Mouse (Mus musculus): ENCODE measurements around the gene Plxna4. TPM values are rescaled to one million over a fixed set of nuclear protein-coding genes. Genes with fewer than 3 reads are reported as not detected.

Plxna4 gene
- total RNA-seq (2012; rRNA removed) (not detected in 2 replicates), total RNA-seq (2014; rRNA removed) (not detected in 2 replicates), polyA plus RNA-seq (2012; ENCODE audit: insufficient read length, low read depth) (not detected in 2 replicates)

GRCm38 (mm10) chr6:32588056-32588671, at the start of gene Plxna4:
Gene Plxna4 (minus strand): TSS chr6:32588192.
- TF ChIP-seq CTCF (conservative IDR thresholded peaks at IDR 0.05 in 1 of 2, IDR thresholded peaks at IDR 0.05 in 1 of 2; ENCODE audit: low read depth in 2 of 2, low read length in 2 of 2) (no peak), ZNF384 (IDR thresholded peaks at IDR 0.05; ENCODE audit: low read depth, low read length) (no peak), KAT2A (IDR thresholded peaks at IDR 0.05; ENCODE audit: insufficient replicate concordance, low read length) (no peak), GABPA (IDR thresholded peaks at IDR 0.05; ENCODE audit: insufficient replicate concordance, low read depth, low read length) (no peak), JUND (conservative IDR thresholded peaks at IDR 0.05; ENCODE audit: low read depth, low read length) (no peak)
- in situ Hi-C loops (cut with MboI; ENCODE audit: low pct_ligation_motif_present, low pct_unique_long_range_greater_than_20kb, low sequenced_read_pairs), result loop anchor here (10.0 kb wide), 1 partner anchor 273 kb away; no protein-coding TSS in a partner anchor
- H3K36me3 ChIP-seq (replicated peaks in 1 of 2; ENCODE audit: control insufficient read depth in 1 of 2, insufficient read depth in 1 of 2, low read length in 1 of 2), result no peaks in the 10 kb centered on the region
- H3K4me2 ChIP-seq (ENCODE audit: insufficient read depth, low read depth, poor library complexity, severe bottlenecking), result peak within 1 kb of the TSS; percentile 30; the same call in 1 of the 2 replicates
- H3K27me3 ChIP-seq (replicated peaks), result peaks cover 70% of the 10 kb centered on the region
- no peaks in the 10 kb centered on the region for H3K79me2 ChIP-seq (replicated peaks; ENCODE audit: control insufficient read depth, extremely low read depth, insufficient read depth, poor library complexity, severe bottlenecking)
- H3K27ac ChIP-seq (ENCODE audit: insufficient read depth, low read depth), result no peak within 1 kb of the TSS
- peaks cover 6% of the 10 kb centered on the region for H3K9me3 ChIP-seq (replicated peaks; ENCODE audit: low read length)
- DNase-seq (ENCODE audit: extremely low read depth), result no peak
- H3K4me1 ChIP-seq (ENCODE audit: control insufficient read depth in 1 of 2, insufficient read depth in 2 of 2), result no peaks in the 10 kb centered on the region
- no peak within 1 kb of the TSS for H3K4me3 ChIP-seq (replicated peaks in 1 of 3; ENCODE audit: low read depth in 2 of 3, low read length in 2 of 3, poor library complexity in 1 of 3)
- dilution Hi-C loops (cut with MboI; ENCODE audit: extremely low pct_ligation_motif_present, extremely low pct_unique_long_range_greater_than_20kb, low sequenced_read_pairs), result no loop called here
- no peak within 1 kb of the TSS for H3K9ac ChIP-seq (ENCODE audit: insufficient read depth, low read depth)

- Histone ChIP-seq H3K9me3 (replicated peaks; ENCODE audit: low read length) (no peaks in the 10 kb centered on the region), H3K36me3 (replicated peaks in 1 of 2; ENCODE audit: control insufficient read depth in 1 of 2, insufficient read depth in 1 of 2, low read length in 1 of 2) (no peaks in the 10 kb centered on the region), H3K79me2 (replicated peaks; ENCODE audit: control insufficient read depth, extremely low read depth, insufficient read depth, poor library complexity, severe bottlenecking) (no peaks in the 10 kb centered on the region), H3K9ac (ENCODE audit: insufficient read depth, low read depth) (no peak overlapping the region), H3K27ac (ENCODE audit: insufficient read depth, low read depth) (no peak overlapping the region), H3K27me3 (replicated peaks) (peaks cover 64% of the 10 kb centered on the region), H3K4me3 (replicated peaks in 1 of 3; ENCODE audit: low read depth in 2 of 3, low read length in 2 of 3, poor library complexity in 1 of 3) (no peak overlapping the region), H3K4me2 (ENCODE audit: insufficient read depth, low read depth, poor library complexity, severe bottlenecking) (no peak overlapping the region), H3K4me1 (ENCODE audit: control insufficient read depth in 1 of 2, insufficient read depth in 2 of 2) (0 out of 4 replicates have a peak, but pooled peaks cover 0 to 2% of the 10 kb centered on the region in 2 experiments)
- peak; percentile 3 for DNase-seq (ENCODE audit: extremely low read depth)
- dilution Hi-C loops (cut with MboI; ENCODE audit: extremely low pct_ligation_motif_present, extremely low pct_unique_long_range_greater_than_20kb, low sequenced_read_pairs) (no loop called here), in situ Hi-C loops (cut with MboI; ENCODE audit: low pct_ligation_motif_present, low pct_unique_long_range_greater_than_20kb, low sequenced_read_pairs) (no loop called here)
- TF ChIP-seq RAD21 (IDR thresholded peaks at IDR 0.05; ENCODE audit: low read depth, low read length) (no peak), EP300 (IDR thresholded peaks at IDR 0.05; ENCODE audit: low read length) (no peak), JUND (conservative IDR thresholded peaks at IDR 0.05; ENCODE audit: low read depth, low read length) (no peak), GABPA (IDR thresholded peaks at IDR 0.05; ENCODE audit: insufficient replicate concordance, low read depth, low read length) (no peak), POLR2AphosphoS2 (IDR thresholded peaks at IDR 0.05; ENCODE audit: low read depth, low read length) (no peak)
Measured at GRCm38 (mm10) chr6:32637568-32638183, 49.7 kb upstream of the Plxna4 start.

GRCm38 (mm10) chr6:32610712-32611111, 22.7 kb upstream of the Plxna4 start:
- Histone ChIP-seq H3K9me3 (replicated peaks; ENCODE audit: low read length) (no peaks in the 10 kb centered on the region), H3K9ac (ENCODE audit: insufficient read depth, low read depth) (no peak overlapping the region), H3K27ac (ENCODE audit: insufficient read depth, low read depth) (no peak overlapping the region), H3K4me3 (replicated peaks in 1 of 3; ENCODE audit: low read depth in 2 of 3, low read length in 2 of 3, poor library complexity in 1 of 3) (no peak overlapping the region), H3K27me3 (replicated peaks) (peaks cover 50% of the 10 kb centered on the region), H3K36me3 (replicated peaks in 1 of 2; ENCODE audit: control insufficient read depth in 1 of 2, insufficient read depth in 1 of 2, low read length in 1 of 2) (no peaks in the 10 kb centered on the region), H3K4me2 (ENCODE audit: insufficient read depth, low read depth, poor library complexity, severe bottlenecking) (no peak overlapping the region), H3K79me2 (replicated peaks; ENCODE audit: control insufficient read depth, extremely low read depth, insufficient read depth, poor library complexity, severe bottlenecking) (no peaks in the 10 kb centered on the region), H3K4me1 (ENCODE audit: control insufficient read depth in 1 of 2, insufficient read depth in 2 of 2) (no peaks in the 10 kb centered on the region)
- TF ChIP-seq RCOR1 (conservative IDR thresholded peaks at IDR 0.05; ENCODE audit: low read depth, low read length) (no peak), MYC (IDR thresholded peaks at IDR 0.05; ENCODE audit: low read depth, low read length) (no peak), POLR2AphosphoS2 (IDR thresholded peaks at IDR 0.05; ENCODE audit: low read depth, low read length) (no peak), TCF12 (IDR thresholded peaks at IDR 0.05; ENCODE audit: low read depth, low read length) (no peak), ELF1 (IDR thresholded peaks at IDR 0.05; ENCODE audit: low read depth, low read length) (no peak), SMC3 (IDR thresholded peaks at IDR 0.05; ENCODE audit: low read depth, low read length) (no peak), NELFE (IDR thresholded peaks at IDR 0.05; ENCODE audit: low read depth, low read length) (no peak), MAX (IDR thresholded peaks at IDR 0.05; ENCODE audit: low read length) (no peak), MAFK (IDR thresholded peaks at IDR 0.05; ENCODE audit: insufficient replicate concordance, low read length) (no peak), GABPA (IDR thresholded peaks at IDR 0.05; ENCODE audit: insufficient replicate concordance, low read depth, low read length) (no peak), HCFC1 (IDR thresholded peaks at IDR 0.05; ENCODE audit: low read depth, low read length) (no peak), IRF4 (IDR thresholded peaks at IDR 0.05; ENCODE audit: low read depth, low read length) (no peak), ETS1 (conservative IDR thresholded peaks at IDR 0.05; ENCODE audit: low read depth, low read length) (no peak), POLR2A (IDR thresholded peaks at IDR 0.05; ENCODE audit: low read depth, low read length) (no peak), USF2 (conservative IDR thresholded peaks at IDR 0.05; ENCODE audit: low read depth, low read length) (no peak), CHD2 (IDR thresholded peaks at IDR 0.05; ENCODE audit: low read length) (no peak), PAX5 (IDR thresholded peaks at IDR 0.05; ENCODE audit: low read length) (no peak)
- no peak for DNase-seq (ENCODE audit: extremely low read depth)
- in situ Hi-C loops (cut with MboI; ENCODE audit: low pct_ligation_motif_present, low pct_unique_long_range_greater_than_20kb, low sequenced_read_pairs), result no loop called here
- dilution Hi-C loops (cut with MboI; ENCODE audit: extremely low pct_ligation_motif_present, extremely low pct_unique_long_range_greater_than_20kb, low sequenced_read_pairs), result no loop called here
